Mouse (Mus musculus): ENCODE data around the gene Fbxl21. TPM values are rescaled to one million over a fixed set of nuclear protein-coding genes. Genes with fewer than 3 reads are reported as not detected.

Gene Fbxl21
- total RNA-seq, 2 experiments from 2014 or later = 5.5 to 8.2 TPM

DNA sequence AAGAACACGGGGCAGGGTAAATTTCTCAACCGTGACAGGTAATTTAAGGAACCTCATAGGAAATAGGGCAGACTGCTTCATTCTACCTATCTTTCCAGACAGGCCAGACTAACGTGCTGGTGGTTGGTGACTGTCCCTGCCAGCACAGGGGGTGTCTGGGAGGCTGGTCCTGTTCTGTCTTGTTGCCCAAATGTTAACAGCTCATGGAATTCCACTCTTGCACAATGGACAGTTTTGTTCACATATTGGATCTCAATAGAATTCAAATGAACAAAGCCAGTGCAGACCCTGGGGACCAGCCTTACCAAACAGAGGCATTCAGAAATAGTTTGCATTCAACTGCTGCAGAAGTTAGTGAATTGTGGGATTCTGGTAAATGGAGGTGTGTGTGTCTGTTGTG, 22.7 kb downstream of the Fbxl21 start:
- no peak for DNase-seq (ENCODE audit: low spot score in 2 of 2)
- no peak overlapping the region for H3K4me3 ChIP-seq
- no peak overlapping the region for H3K27ac ChIP-seq
- TF ChIP-seq CTCF (conservative IDR thresholded peaks at IDR 0.05) = no peak

DNA sequence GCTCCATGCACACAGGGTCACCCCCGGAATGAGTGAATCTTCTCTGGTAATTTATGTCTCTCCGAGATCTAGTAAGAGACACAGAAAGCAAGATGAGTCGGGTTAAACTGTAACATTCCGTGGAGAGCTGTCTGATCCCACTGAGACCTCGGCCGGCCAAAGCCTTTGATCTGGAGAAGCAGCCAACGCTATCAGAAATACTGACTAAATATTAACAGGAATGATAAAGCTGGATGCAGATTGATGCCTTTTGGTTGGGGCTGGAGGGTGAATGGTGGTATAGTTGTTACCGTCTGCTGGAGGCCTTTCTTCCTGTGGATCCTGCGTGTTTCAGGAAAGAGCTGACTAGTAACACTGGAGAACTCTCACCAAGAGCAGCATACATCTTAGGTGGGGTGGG, 26.1 kb downstream of the Fbxl21 start, which contains the start of gene Lect2:
Gene Lect2 (minus strand): TSS at position 102 of the 400 bp plus-strand sequence.
- Histone ChIP-seq H3K27ac (no peak within 1 kb of the TSS), H3K4me3 (no peak within 1 kb of the TSS)
- TF ChIP-seq CTCF (conservative IDR thresholded peaks at IDR 0.05) = no peak
- DNase-seq (ENCODE audit: low spot score in 2 of 2) = no peak

- Histone ChIP-seq H3K27ac (no peak overlapping the region), H3K4me3 (no peak overlapping the region)
- no peak for DNase-seq (ENCODE audit: low spot score in 2 of 2)
- no peak for TF ChIP-seq CTCF (conservative IDR thresholded peaks at IDR 0.05)
Observed at GRCm38 (mm10) chr13:56549364-56549763, 27.1 kb downstream of the Fbxl21 start.

- no peak for TF ChIP-seq CTCF (conservative IDR thresholded peaks at IDR 0.05)
- no peak for DNase-seq (ENCODE audit: low spot score in 2 of 2)
- Histone ChIP-seq H3K27ac (no peak overlapping the region), H3K4me3 (no peak overlapping the region)
Observed at GRCm38 (mm10) chr13:56550574-56550973, 28.3 kb downstream of the Fbxl21 start.

- DNase-seq (ENCODE audit: low spot score in 2 of 2) = no peak
- Histone ChIP-seq H3K27ac (no peak overlapping the region), H3K4me3 (no peak overlapping the region)
- TF ChIP-seq CTCF (conservative IDR thresholded peaks at IDR 0.05) = no peak
Observed at GRCm38 (mm10) chr13:56551661-56552060, 29.4 kb downstream of the Fbxl21 start.

DNA sequence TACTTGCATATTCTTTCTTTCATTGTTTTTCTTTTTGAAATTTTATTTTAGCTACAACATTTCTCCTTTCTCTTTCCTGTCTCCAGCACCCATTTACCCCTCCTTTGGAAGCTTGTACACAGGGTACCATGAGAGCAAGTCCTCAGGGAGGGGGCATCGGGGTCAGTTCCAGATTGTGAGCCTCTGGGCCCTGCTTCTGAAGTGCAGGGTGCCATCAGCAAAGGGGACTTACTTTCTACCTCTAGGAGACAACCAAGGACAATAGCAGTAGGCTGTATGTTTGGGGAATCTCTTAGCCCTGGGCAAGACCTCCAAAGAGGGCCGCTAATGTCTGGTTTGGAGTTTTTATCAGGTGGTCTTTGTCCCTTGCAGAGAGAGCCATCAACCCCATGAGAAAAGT, 31.7 kb downstream of the Fbxl21 start:
- no peak overlapping the region for H3K4me3 ChIP-seq
- no peak overlapping the region for H3K27ac ChIP-seq
- DNase-seq (ENCODE audit: low spot score in 2 of 2) = no peak
- TF ChIP-seq CTCF (conservative IDR thresholded peaks at IDR 0.05) = no peak

DNA sequence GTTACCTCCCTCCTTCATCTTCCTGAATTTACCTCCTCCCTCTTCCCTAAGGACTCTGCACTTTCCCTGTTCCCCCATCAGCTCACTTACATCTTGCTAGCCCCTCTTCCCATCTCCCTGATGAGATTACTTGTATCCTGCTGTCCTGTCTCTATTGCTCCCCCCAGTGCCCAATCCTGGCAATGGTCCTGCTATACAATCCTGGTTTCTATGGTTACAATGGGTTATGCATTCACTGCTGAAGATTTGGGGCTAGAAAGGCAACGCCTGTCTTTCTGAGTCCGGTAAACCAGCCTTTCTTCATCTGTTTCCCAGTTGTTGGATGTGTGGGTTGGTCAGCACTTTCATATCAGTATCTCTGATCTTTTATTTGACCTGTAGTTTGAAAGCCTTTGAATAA, 32.1 kb downstream of the Fbxl21 start:
- TF ChIP-seq CTCF (conservative IDR thresholded peaks at IDR 0.05) = peak; percentile 63
- H3K4me3 ChIP-seq = no peak overlapping the region
- DNase-seq (ENCODE audit: low spot score in 2 of 2) = peak; percentile 44 to 46
- H3K27ac ChIP-seq = no peak overlapping the region

DNA sequence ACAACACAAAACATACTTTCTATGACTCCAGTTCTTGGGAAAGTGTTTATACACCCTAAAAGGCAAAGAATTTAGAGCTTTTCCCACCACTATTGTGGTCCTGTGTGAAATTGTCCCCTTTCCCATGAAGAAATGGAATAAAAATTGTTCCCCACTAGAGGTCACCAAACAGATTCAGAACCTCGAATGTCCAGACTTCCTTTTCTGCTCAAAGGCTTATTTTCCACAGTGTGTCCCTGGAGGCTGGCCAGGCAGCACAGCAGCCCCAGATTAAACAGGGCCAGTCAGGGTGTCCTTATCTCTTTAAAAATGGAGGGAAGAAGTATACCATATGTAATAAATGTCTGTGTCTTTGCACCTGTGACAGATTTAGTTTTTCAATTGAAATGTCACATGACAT, 33.7 kb downstream of the Fbxl21 start:
- Histone ChIP-seq H3K4me3 (no peak overlapping the region), H3K27ac (no peak overlapping the region)
- peak; percentile 25 to 27 for DNase-seq (ENCODE audit: low spot score in 2 of 2)
- peak; percentile 79 for TF ChIP-seq CTCF (conservative IDR thresholded peaks at IDR 0.05)

DNA sequence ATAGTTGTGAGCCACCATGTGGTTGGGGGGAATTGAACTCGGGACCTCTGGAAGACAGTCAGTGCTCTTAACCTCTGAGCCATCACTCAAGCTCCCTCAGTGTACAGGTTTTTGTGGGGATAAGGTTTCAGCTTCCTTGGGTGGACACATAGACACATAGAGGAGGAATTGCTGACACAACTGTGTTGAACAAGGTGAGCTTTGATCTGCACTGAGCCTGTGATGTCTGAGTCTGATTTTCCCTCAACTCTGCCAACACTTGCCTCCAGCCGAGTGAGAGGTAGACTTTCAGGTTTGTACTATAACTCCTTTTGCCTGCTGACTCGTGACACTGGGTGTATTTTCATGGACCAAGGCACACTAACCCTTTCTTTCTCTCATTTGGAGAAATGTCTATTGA, 34.4 kb downstream of the Fbxl21 start:
- DNase-seq (ENCODE audit: low spot score in 2 of 2) = no peak
- no peak for TF ChIP-seq CTCF (conservative IDR thresholded peaks at IDR 0.05)
- H3K27ac ChIP-seq = no peak overlapping the region

DNA sequence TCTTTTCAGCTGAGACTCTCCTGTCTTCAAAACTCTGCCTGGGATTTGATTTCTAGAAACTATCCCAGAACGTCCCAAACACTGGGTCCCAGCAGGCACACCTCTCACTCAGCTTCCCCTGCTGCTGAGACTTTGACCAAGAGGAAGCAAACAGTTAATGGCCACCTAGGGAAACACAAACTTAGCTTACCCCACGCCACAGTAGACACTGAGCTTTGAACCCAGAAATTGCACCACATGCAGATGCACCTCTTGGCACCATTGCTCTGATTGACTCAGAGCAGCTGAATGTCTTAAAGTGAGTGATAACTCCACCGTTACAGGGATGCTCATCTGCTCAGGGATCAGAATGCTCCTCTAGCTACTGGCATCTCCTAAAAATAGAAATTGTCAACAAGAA, 36.5 kb downstream of the Fbxl21 start:
- no peak for TF ChIP-seq CTCF (conservative IDR thresholded peaks at IDR 0.05)
- no peak overlapping the region for H3K4me3 ChIP-seq
- no peak overlapping the region for H3K27ac ChIP-seq
- no peak for DNase-seq (ENCODE audit: low spot score in 2 of 2)

More for the DNA sequence above, 34.4 kb downstream of the Fbxl21 start:
- no peak overlapping the region for H3K4me3 ChIP-seq

DNA sequence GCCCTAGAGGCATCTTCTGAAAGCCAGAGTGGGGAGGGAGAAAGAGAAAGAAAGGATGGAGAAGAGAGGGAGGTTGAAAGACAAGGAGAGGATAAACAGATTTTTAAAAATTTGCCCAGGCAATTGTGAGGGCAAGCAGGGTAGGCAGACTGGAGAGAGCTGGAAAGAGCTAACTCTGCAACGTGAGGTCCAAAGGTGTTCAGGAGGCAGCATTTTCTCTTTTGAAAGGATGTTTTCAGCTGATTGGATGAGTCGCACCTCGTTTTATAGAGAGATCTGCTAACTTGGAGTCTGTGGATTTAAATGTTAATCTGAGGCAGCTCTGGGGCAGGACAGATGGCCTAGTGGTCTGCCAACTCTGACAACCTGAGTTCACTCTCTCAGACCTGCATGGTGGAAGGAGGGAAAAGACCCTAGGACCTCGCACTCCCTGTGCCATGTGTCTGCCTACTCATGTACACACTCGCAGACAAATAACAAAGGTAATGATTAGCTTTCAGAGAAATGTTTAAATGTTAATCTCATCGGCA, 37.6 kb downstream of the Fbxl21 start:
- H3K27ac ChIP-seq = no peak overlapping the region
- no peak for DNase-seq (ENCODE audit: low spot score in 2 of 2)
- no peak for TF ChIP-seq CTCF (conservative IDR thresholded peaks at IDR 0.05)
- H3K4me3 ChIP-seq = no peak overlapping the region

- no peak for DNase-seq (ENCODE audit: low spot score in 2 of 2)
- Histone ChIP-seq H3K27ac (no peak overlapping the region), H3K4me3 (no peak overlapping the region)
- no peak for TF ChIP-seq CTCF (conservative IDR thresholded peaks at IDR 0.05)
Observed at GRCm38 (mm10) chr13:56561129-56561528, 38.9 kb downstream of the Fbxl21 start.

- peak in 1 of 2 experiments; percentile 52 for DNase-seq (ENCODE audit: low spot score in 2 of 2)
- TF ChIP-seq CTCF (conservative IDR thresholded peaks at IDR 0.05) = peak; percentile 82
- no peak overlapping the region for H3K4me3 ChIP-seq
- no peak overlapping the region for H3K27ac ChIP-seq
Observed at GRCm38 (mm10) chr13:56563075-56563474, 40.8 kb downstream of the Fbxl21 start.

DNA sequence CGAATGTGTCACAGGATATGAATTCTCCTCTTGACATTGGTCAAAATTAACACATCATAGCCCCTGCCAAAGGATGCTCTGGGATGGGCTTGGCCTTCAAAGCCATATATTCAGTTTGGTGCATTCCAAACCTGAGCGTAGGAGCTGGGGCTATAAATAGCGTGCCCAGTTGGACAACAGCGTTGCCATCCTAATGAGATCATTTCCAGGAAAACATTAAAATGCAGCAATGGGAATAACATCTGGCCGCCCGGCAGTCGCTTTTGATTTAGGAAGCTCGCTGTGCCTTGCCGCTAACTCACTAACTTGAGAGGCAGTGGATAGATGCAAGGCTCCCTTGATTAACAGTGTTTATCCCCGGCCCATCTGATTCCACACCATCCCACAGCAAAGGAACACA, 44.1 kb downstream of the Fbxl21 start:
- H3K27ac ChIP-seq = no peak overlapping the region
- no peak for DNase-seq (ENCODE audit: low spot score in 2 of 2)
- H3K4me3 ChIP-seq = no peak overlapping the region
- no peak for TF ChIP-seq CTCF (conservative IDR thresholded peaks at IDR 0.05)

GRCm38 (mm10) chr13:56571645-56572044, 49.4 kb downstream of the Fbxl21 start:
- Histone ChIP-seq H3K4me3 (no peak overlapping the region), H3K27ac (no peak overlapping the region)
- no peak for TF ChIP-seq CTCF (conservative IDR thresholded peaks at IDR 0.05)
- DNase-seq (ENCODE audit: low spot score in 2 of 2) = no peak
